Mouse (Mus musculus): Measurements from ENCODE around the gene Bcl9l. TPM values are rescaled to one million over a fixed set of nuclear protein-coding genes. Genes with fewer than 3 reads are reported as not detected.

Bcl9l gene
- polyA plus RNA-seq, 1 experiment from 2014 or later, result 11.6 TPM

- no peak overlapping the region for H3K27ac ChIP-seq
- H3K4me2 ChIP-seq (replicated peaks), result no peak overlapping the region
These were observed 66.0 kb downstream of the Bcl9l start for GRCm38 (mm10) chr9:44548412-44549152.

GRCm38 (mm10) chr9:44551138-44551537, 68.5 kb downstream of the Bcl9l start:
- no peak overlapping the region for H3K27ac ChIP-seq
- no peaks in the 10 kb centered on the region for H3K9me3 ChIP-seq (ENCODE audit: control insufficient read depth, low read length)
- DNase-seq (ENCODE audit: low spot score), result no peak
- ATAC-seq (ENCODE audit: low FRiP score), result no peak
- H3K27me3 ChIP-seq (ENCODE audit: control insufficient read depth, insufficient read depth, low read length), result no peaks in the 10 kb centered on the region
- no peak overlapping the region for H3K4me3 ChIP-seq (replicated peaks; ENCODE audit: low read length)
- no peaks in the 10 kb centered on the region for H3K4me1 ChIP-seq (replicated peaks; ENCODE audit: control insufficient read depth, insufficient read depth, low read length)
- no peak overlapping the region for H3K4me2 ChIP-seq (replicated peaks)
- H3K36me3 ChIP-seq (replicated peaks; ENCODE audit: control insufficient read depth, insufficient read depth), result no peaks in the 10 kb centered on the region
- 88% methylated on average over 10 of the region's 10 CpGs for WGBS
- H3K9ac ChIP-seq, result no peak overlapping the region

More at GRCm38 (mm10) chr9:44548412-44549152, 66.0 kb downstream of the Bcl9l start:
- no peak overlapping the region for H3K9ac ChIP-seq
- H3K27me3 ChIP-seq (ENCODE audit: control insufficient read depth, insufficient read depth, low read length), result no peaks in the 10 kb centered on the region
- H3K36me3 ChIP-seq (replicated peaks; ENCODE audit: control insufficient read depth, insufficient read depth), result no peaks in the 10 kb centered on the region
- H3K9me3 ChIP-seq (ENCODE audit: control insufficient read depth, low read length), result no peaks in the 10 kb centered on the region
- DNase-seq (ENCODE audit: low spot score), result no peak
- WGBS, result 92% methylated on average over 8 of the region's 8 CpGs
- no peak for ATAC-seq (ENCODE audit: low FRiP score)
- H3K4me1 ChIP-seq (replicated peaks; ENCODE audit: control insufficient read depth, insufficient read depth, low read length), result no peaks in the 10 kb centered on the region
- H3K4me3 ChIP-seq (replicated peaks; ENCODE audit: low read length), result no peak overlapping the region

GRCm38 (mm10) chr9:44552161-44552560, 69.5 kb downstream of the Bcl9l start:
- H3K9me3 ChIP-seq (ENCODE audit: control insufficient read depth, low read length), result no peaks in the 10 kb centered on the region
- H3K9ac ChIP-seq, result no peak overlapping the region
- H3K4me2 ChIP-seq (replicated peaks), result no peak overlapping the region
- H3K27ac ChIP-seq, result no peak overlapping the region
- H3K36me3 ChIP-seq (replicated peaks; ENCODE audit: control insufficient read depth, insufficient read depth), result no peaks in the 10 kb centered on the region
- no peaks in the 10 kb centered on the region for H3K27me3 ChIP-seq (ENCODE audit: control insufficient read depth, insufficient read depth, low read length)
- H3K4me1 ChIP-seq (replicated peaks; ENCODE audit: control insufficient read depth, insufficient read depth, low read length), result no peaks in the 10 kb centered on the region
- H3K4me3 ChIP-seq (replicated peaks; ENCODE audit: low read length), result no peak overlapping the region
- no peak for ATAC-seq (ENCODE audit: low FRiP score)
- WGBS, result 78% methylated on average over 8 of the region's 8 CpGs
- no peak for DNase-seq (ENCODE audit: low spot score)

Other genes starting within 250 kb of the Bcl9l start
- gene Cbl, start 248.8 kb upstream of the Bcl9l start, polyA plus RNA-seq (2014; fragmentation: Nextera tagmentation; extraction: Ambion mirVana), result 22.4 and 22.9 TPM in 2 replicates
- not detected in 2 replicates for gene Ccdc153, start 242.1 kb upstream of the Bcl9l start, polyA plus RNA-seq (2014; fragmentation: Nextera tagmentation; extraction: Ambion mirVana)
- gene Pdzd3, start 231.4 kb upstream of the Bcl9l start, polyA plus RNA-seq (2014; fragmentation: Nextera tagmentation; extraction: Ambion mirVana), result 0.46 and 1.1 TPM in 2 replicates
- 4.4 and 5.1 TPM in 2 replicates for gene Nlrx1, start 214.2 kb upstream of the Bcl9l start, polyA plus RNA-seq (2014; fragmentation: Nextera tagmentation; extraction: Ambion mirVana)
- gene Abcg4, start 194.2 kb upstream of the Bcl9l start, polyA plus RNA-seq (2014; fragmentation: Nextera tagmentation; extraction: Ambion mirVana), result 21.7 and 24.4 TPM in 2 replicates
- 17.4 and 17.9 TPM in 2 replicates for gene Hinfp, start 177.2 kb upstream of the Bcl9l start, polyA plus RNA-seq (2014; fragmentation: Nextera tagmentation; extraction: Ambion mirVana)
- gene C2cd2l, start 162.5 kb upstream of the Bcl9l start, polyA plus RNA-seq (2014; fragmentation: Nextera tagmentation; extraction: Ambion mirVana), result 24.0 and 25.6 TPM in 2 replicates
- 34.6 and 36.1 TPM in 2 replicates for gene Dpagt1, start 156.8 kb upstream of the Bcl9l start, polyA plus RNA-seq (2014; fragmentation: Nextera tagmentation; extraction: Ambion mirVana)
- gene H2afx, start 148.1 kb upstream of the Bcl9l start, polyA plus RNA-seq (2014; fragmentation: Nextera tagmentation; extraction: Ambion mirVana), result 102 and 107 TPM in 2 replicates
- 60.8 and 62.2 TPM in 2 replicates for gene Hmbs, start 138.6 kb upstream of the Bcl9l start, polyA plus RNA-seq (2014; fragmentation: Nextera tagmentation; extraction: Ambion mirVana)
- 34.8 and 42.4 TPM in 2 replicates for gene Vps11, start 121.2 kb upstream of the Bcl9l start, polyA plus RNA-seq (2014; fragmentation: Nextera tagmentation; extraction: Ambion mirVana)
- gene Hyou1, start 103.3 kb upstream of the Bcl9l start, polyA plus RNA-seq (2014; fragmentation: Nextera tagmentation; extraction: Ambion mirVana), result 25.0 and 27.8 TPM in 2 replicates
- 65.2 and 65.8 TPM in 2 replicates for gene Slc37a4, start 86.0 kb upstream of the Bcl9l start, polyA plus RNA-seq (2014; fragmentation: Nextera tagmentation; extraction: Ambion mirVana)
- gene Rps25, start 75.7 kb upstream of the Bcl9l start, polyA plus RNA-seq (2014; fragmentation: Nextera tagmentation; extraction: Ambion mirVana), result 1,177 and 1,438 TPM in 2 replicates
- gene Trappc4, start 75.2 kb upstream of the Bcl9l start, polyA plus RNA-seq (2014; fragmentation: Nextera tagmentation; extraction: Ambion mirVana), result 289 and 299 TPM in 2 replicates
- gene Ccdc84, start 64.3 kb upstream of the Bcl9l start, polyA plus RNA-seq (2014; fragmentation: Nextera tagmentation; extraction: Ambion mirVana), result 23.3 and 28.2 TPM in 2 replicates
- not detected in 2 replicates for gene Foxr1, start 41.7 kb upstream of the Bcl9l start, polyA plus RNA-seq (2014; fragmentation: Nextera tagmentation; extraction: Ambion mirVana)
- not detected in 2 replicates for gene Upk2, start 27.8 kb upstream of the Bcl9l start, polyA plus RNA-seq (2014; fragmentation: Nextera tagmentation; extraction: Ambion mirVana)
- gene Cxcr5, start 79.1 kb downstream of the Bcl9l start, polyA plus RNA-seq (2014; fragmentation: Nextera tagmentation; extraction: Ambion mirVana), result not detected in 2 replicates
- 17.7 and 21.2 TPM in 2 replicates for gene Ddx6, start 122.1 kb downstream of the Bcl9l start, polyA plus RNA-seq (2014; fragmentation: Nextera tagmentation; extraction: Ambion mirVana)
- gene Treh, start 190.4 kb downstream of the Bcl9l start, polyA plus RNA-seq (2014; fragmentation: Nextera tagmentation; extraction: Ambion mirVana), result not detected in 2 replicates